Mouse (Mus musculus) stomach, postnatal 0 days (tissue): ENCODE measurements around the gene Prcp. TPM values are rescaled to one million over a fixed set of nuclear protein-coding genes. Genes with fewer than 3 reads are reported as not detected.
"Not testable (repeated sequence)": the region's sequence is repeated elsewhere in the genome, so short reads cannot be mapped to it uniquely, and the experiment has no call there.

ENCODE experiments used
- ATAC-seq: fragments of 200-750 bp; cut with Nextera tagmentation; 2 replicates; pipeline ENCODE4 v1.8.0; 2017; ENCODE audit not compliant: low FRiP score, low TSS enrichment
- DNase-seq: peaks from one replicate; pipeline ENCODE4 v3.0.0-alpha.2; 2016; ENCODE audit warnings: low spot score
- H3K27ac ChIP-seq: fragments of 300-500 bp; sonication (generic); replicated peaks from 2 replicates; pipeline ENCODE4 v1.5.1; 2014; ENCODE audit warnings: mild to moderate bottlenecking, control low read depth
- H3K27me3 ChIP-seq: fragments of 300-500 bp; sonication (generic); 2 replicates; pipeline ENCODE4 v1.6.1; 2014; ENCODE audit warnings: low read length; ENCODE audit not compliant: control insufficient read depth, insufficient read depth
- H3K36me3 ChIP-seq: fragments of 300-500 bp; sonication (generic); 2 replicates; pipeline ENCODE4 v1.6.1; 2014; ENCODE audit warnings: low read length, mixed read lengths; ENCODE audit not compliant: control insufficient read depth, insufficient read depth
- H3K4me1 ChIP-seq: fragments of 300-500 bp; sonication (generic); replicated peaks from 2 replicates; pipeline ENCODE4 v1.6.1; 2014; ENCODE audit warnings: antibody characterized with exemption; ENCODE audit not compliant: control insufficient read depth, insufficient read depth
- H3K4me2 ChIP-seq: fragments of 300-500 bp; sonication (generic); replicated peaks from 2 replicates; pipeline ENCODE4 v1.6.1; 2014; ENCODE audit warnings: low read depth, mild to moderate bottlenecking, control low read depth, moderate library complexity
- H3K4me3 ChIP-seq: fragments of 300-500 bp; sonication (generic); 2 replicates; pipeline ENCODE4 v1.5.1; 2014; ENCODE audit warnings: low read depth, low read length, control low read depth
- H3K9ac ChIP-seq: fragments of 300-500 bp; sonication (generic); 2 replicates; pipeline ENCODE4 v1.6.1; 2014; ENCODE audit warnings: mild to moderate bottlenecking, low read length, control low read depth, mixed read lengths
- H3K9me3 ChIP-seq: fragments of 300-500 bp; sonication (generic); 2 replicates; pipeline ENCODE4 v1.6.1; 2016; ENCODE audit warnings: low read length; ENCODE audit not compliant: control insufficient read depth
- CTCF ChIP-seq: IDR thresholded peaks from 2 replicates; pipeline ENCODE4 v1.5.1; 2016; ENCODE audit warnings: antibody characterized with exemption, low read depth, mild to moderate bottlenecking, moderate library complexity
- EP300 ChIP-seq: optimal IDR thresholded peaks from 2 replicates; pipeline ENCODE3; 2016; ENCODE audit warnings: antibody characterized with exemption
- WGBS: fragments of 180-500 bp; shearing (Covaris S2); extraction: QIAGEN DNeasy Blood & Tissue Kit; methylation state at CpG from one replicate; pipeline ENCODE4 v1.1.7; 2014; 5-methylcytosine and 5-hydroxymethylcytosine counted together
- polyA plus RNA-seq: library from polyadenylated mRNA; unstranded; fragments of >200 nt; fragmentation: Nextera tagmentation; extraction: Ambion mirVana; gene quantifications from 2 replicates; pipeline ENCODE4 v1.2.1, GENCODE M21; 2015

Gene Prcp
- polyA plus RNA-seq, 1 experiment from 2014 or later = 14.7 TPM

DNA sequence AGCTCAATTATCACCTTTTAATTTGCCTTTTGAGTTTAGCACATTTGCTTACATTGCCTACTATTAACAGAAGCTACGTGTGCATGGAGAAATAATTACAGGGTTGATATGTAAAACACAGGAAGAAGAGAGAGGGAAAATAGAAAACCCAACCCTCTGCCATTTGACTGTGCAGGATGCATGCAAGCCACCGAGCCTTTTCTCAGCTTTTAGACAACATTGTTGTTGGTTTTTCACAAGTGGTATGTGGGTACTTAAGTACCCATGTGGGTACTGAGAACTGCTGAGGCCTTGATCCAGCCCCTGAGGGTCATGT lies 46.5 kb downstream of the Prcp start:
- ATAC-seq (no peak), DNase-seq (no peak)
- Histone ChIP-seq H3K27me3 (no peaks in the 10 kb centered on the region), H3K27ac (no peak overlapping the region), H3K9me3 (no peaks in the 10 kb centered on the region), H3K36me3 (no peaks in the 10 kb centered on the region), H3K4me2 (no peak overlapping the region), H3K4me1 (no peaks in the 10 kb centered on the region), H3K4me3 (no peak overlapping the region), H3K9ac (no peak overlapping the region)
- WGBS = 78% methylated on average over 2 of the region's 2 CpGs
- TF ChIP-seq CTCF (no peak), EP300 (no peak)

DNA sequence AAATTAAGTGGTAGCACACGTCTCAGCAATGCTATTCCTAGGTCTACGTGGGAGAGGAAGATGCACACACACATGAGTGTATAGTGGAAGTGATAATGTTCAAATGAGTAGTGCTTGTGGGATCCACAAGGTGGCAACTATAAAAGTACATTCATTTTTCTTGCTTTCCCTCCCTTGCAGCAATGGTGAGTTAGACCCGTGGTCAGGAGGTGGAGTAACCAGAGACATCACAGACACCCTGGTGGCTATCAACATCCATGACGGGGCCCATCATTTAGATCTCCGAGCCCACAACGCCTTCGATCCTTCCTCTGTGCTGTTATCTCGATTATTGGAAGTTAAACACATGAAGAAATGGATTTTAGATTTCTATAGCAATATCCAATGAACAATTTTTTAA lies 58.5 kb downstream of the Prcp start:
- TF ChIP-seq CTCF = peak; percentile 3; the same call in 1 of the 2 replicates
- TF ChIP-seq EP300 = no peak
- Histone ChIP-seq H3K4me2 (no peak overlapping the region), H3K9ac (no peak overlapping the region), H3K4me1 (no peaks in the 10 kb centered on the region), H3K27me3 (no peaks in the 10 kb centered on the region), H3K4me3 (no peak overlapping the region), H3K27ac (no peak overlapping the region), H3K9me3 (no peaks in the 10 kb centered on the region), H3K36me3 (no peaks in the 10 kb centered on the region)
- no peak for DNase-seq
- ATAC-seq = no peak
- 85% methylated on average over 8 of the region's 8 CpGs for WGBS

- not testable (repeated sequence) for H3K4me1 ChIP-seq, H3K9ac ChIP-seq, H3K36me3 ChIP-seq, H3K4me3 ChIP-seq, H3K27me3 ChIP-seq, H3K27ac ChIP-seq, ATAC-seq, H3K9me3 ChIP-seq, DNase-seq, H3K4me2 ChIP-seq
- WGBS = 56% methylated on average over 4 of the region's 4 CpGs
Observed at GRCm38 (mm10) chr7:92933308-92933948, 59.2 kb downstream of the Prcp start.

- Histone ChIP-seq H3K9me3 (no peaks in the 10 kb centered on the region), H3K4me2 (no peak overlapping the region), H3K27me3 (no peaks in the 10 kb centered on the region), H3K4me3 (no peak overlapping the region), H3K4me1 (no peaks in the 10 kb centered on the region), H3K27ac (no peak overlapping the region), H3K36me3 (no peaks in the 10 kb centered on the region), H3K9ac (no peak overlapping the region)
- DNase-seq = no peak
- 54% methylated on average over 5 of the region's 5 CpGs for WGBS
- ATAC-seq = no peak
- TF ChIP-seq CTCF (no peak), EP300 (no peak)
Observed at GRCm38 (mm10) chr7:92936747-92937146, 62.5 kb downstream of the Prcp start.

DNA sequence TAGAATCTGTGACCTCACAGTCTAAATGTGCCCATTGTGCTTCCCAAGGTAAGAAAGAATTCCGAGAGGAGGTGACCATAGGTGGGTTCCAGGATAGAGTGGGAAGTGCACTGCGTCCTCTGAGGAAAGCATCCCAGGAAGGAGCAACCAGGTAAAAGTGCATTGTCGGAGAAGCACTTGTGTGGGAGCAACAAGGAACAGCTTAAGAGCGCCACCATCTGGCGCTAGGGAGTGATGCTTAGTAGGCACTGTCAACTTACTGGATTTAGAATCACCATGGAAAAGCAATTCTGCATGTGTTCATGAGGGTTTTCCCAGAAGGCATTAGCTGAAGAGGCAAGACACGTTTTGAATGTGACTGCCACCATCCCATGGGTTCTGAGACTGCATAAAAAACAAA lies 63.7 kb downstream of the Prcp start:
- no peaks in the 10 kb centered on the region for H3K9me3 ChIP-seq
- H3K4me2 ChIP-seq = no peak overlapping the region
- no peak for DNase-seq
- H3K4me1 ChIP-seq = no peaks in the 10 kb centered on the region
- H3K9ac ChIP-seq = no peak overlapping the region
- H3K4me3 ChIP-seq = no peak overlapping the region
- no peak for ATAC-seq
- WGBS = 29% methylated on average over 6 of the region's 6 CpGs
- H3K36me3 ChIP-seq = no peaks in the 10 kb centered on the region
- peak; percentile 64 for TF ChIP-seq CTCF
- no peak for TF ChIP-seq EP300
- no peaks in the 10 kb centered on the region for H3K27me3 ChIP-seq
- no peak overlapping the region for H3K27ac ChIP-seq

GRCm38 (mm10) chr7:92939776-92940175 lies 65.5 kb downstream of the Prcp start:
- no peak overlapping the region for H3K9ac ChIP-seq
- H3K4me3 ChIP-seq = no peak overlapping the region
- 75% methylated on average over 5 of the region's 5 CpGs for WGBS
- TF ChIP-seq EP300 (no peak), CTCF (no peak)
- H3K36me3 ChIP-seq = no peaks in the 10 kb centered on the region
- H3K27me3 ChIP-seq = no peaks in the 10 kb centered on the region
- H3K4me2 ChIP-seq = no peak overlapping the region
- H3K9me3 ChIP-seq = no peaks in the 10 kb centered on the region
- ATAC-seq (no peak), DNase-seq (no peak)
- no peaks in the 10 kb centered on the region for H3K4me1 ChIP-seq
- no peak overlapping the region for H3K27ac ChIP-seq
